Mouse (Mus musculus): ENCODE measurements at regions not wholly inside any gene's neighbourhood (a gene's known extent, or its start where the extent isn't known, plus 50 kb on each side); places are given as distances from the start of the nearest gene placed in this dataset.

DNA sequence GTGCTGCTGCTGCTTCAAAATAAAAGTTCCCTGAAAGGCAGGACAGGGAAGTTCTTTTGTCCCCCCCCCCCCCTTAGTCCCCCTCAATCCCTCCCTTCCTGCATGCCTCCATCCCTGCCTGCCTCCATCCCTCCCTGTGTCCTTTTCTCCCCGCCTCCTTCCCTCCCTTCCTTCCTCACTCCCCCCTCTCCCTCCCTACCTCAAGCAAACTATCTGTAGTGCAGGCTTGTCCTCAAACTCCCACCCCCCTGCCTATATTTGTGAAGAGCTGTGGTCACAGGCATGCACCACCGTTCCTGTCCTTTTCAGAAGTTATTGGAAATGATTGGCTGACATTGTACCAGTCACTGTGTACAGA, 1127.1 kb upstream of the Gulo start:
- Histone ChIP-seq H3K27me3 (ENCODE audit: control insufficient read depth, insufficient read depth, low read length, poor library complexity, severe bottlenecking) (no peaks in the 10 kb centered on the region; the same call in 1 of the 2 replicates), H3K4me3 (ENCODE audit: low read depth, low read length) (no peak overlapping the region), H3K27ac (ENCODE audit: insufficient read depth, low read length) (no peak overlapping the region), H3K9me3 (replicated peaks; ENCODE audit: control insufficient read depth, insufficient read depth, low read length, poor library complexity, severe bottlenecking) (no peaks in the 10 kb centered on the region), H3K36me3 (ENCODE audit: control insufficient read depth, insufficient read depth, low read length, poor library complexity, severe bottlenecking) (no peaks in the 10 kb centered on the region), H3K4me1 (ENCODE audit: control insufficient read depth, insufficient read depth, low read length) (no peaks in the 10 kb centered on the region), H3K9ac (ENCODE audit: low read depth, poor library complexity, severe bottlenecking) (no peak overlapping the region)
- TF ChIP-seq POLR2A (IDR thresholded peaks at IDR 0.05; ENCODE audit: insufficient read depth, low read length) (no peak), EP300 (IDR thresholded peaks at IDR 0.05; ENCODE audit: insufficient read depth, low read depth, low read length) (no peak), CTCF (IDR thresholded peaks at IDR 0.05; ENCODE audit: low read depth, low read length) (no peak)

DNA sequence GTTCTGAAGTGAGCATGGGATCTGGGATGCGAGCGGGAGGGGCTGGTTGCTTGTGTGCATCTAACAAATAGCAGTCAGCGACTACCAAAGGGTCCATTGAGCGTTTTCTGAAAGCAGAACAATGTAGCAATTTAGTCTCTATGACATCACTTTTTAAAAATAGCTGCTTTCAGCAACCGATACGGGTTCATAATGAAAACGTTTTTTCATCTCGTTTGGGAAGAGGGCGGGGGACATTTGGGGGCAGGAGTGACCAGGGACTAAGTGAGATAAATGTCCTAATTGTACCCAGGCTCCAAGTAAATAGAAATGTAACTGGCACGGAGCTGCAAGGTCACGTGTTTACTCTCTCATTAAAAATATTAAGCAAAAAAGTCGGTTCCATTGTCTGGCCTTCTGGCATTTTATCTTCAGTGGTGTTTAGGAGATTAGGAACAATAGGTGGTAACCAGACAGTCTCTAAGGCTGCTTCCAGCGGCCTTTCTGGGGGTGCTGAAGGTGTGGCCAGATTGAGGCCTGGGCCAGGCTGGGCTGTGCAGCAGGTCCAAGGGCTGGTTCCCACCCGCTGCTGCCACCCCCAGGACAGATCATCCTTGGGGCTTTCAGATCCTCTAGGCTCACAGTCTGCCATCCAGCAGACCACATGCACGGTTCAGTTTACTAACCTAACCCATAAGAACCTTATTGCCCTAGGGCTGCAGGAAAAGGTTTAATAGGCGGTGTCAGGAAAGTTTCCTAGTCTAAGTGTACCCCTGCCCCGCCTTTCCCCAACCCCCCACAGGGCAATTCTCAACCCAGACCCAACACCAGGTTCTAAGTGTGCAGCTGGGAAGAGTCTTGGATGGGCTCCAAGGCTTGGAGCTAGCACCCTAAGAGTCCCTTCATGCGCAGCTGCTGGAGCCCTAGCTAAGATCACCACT, 1126.5 kb upstream of the Gulo start:
- Histone ChIP-seq H3K4me3 (ENCODE audit: low read depth, low read length) (no peak overlapping the region), H3K4me1 (ENCODE audit: control insufficient read depth, insufficient read depth, low read length) (no peaks in the 10 kb centered on the region), H3K9ac (ENCODE audit: low read depth, poor library complexity, severe bottlenecking) (no peak overlapping the region), H3K36me3 (ENCODE audit: control insufficient read depth, insufficient read depth, low read length, poor library complexity, severe bottlenecking) (no peaks in the 10 kb centered on the region), H3K9me3 (replicated peaks; ENCODE audit: control insufficient read depth, insufficient read depth, low read length, poor library complexity, severe bottlenecking) (no peaks in the 10 kb centered on the region), H3K27me3 (ENCODE audit: control insufficient read depth, insufficient read depth, low read length, poor library complexity, severe bottlenecking) (no peaks in the 10 kb centered on the region; the same call in 1 of the 2 replicates), H3K27ac (ENCODE audit: insufficient read depth, low read length) (no peak overlapping the region)
- TF ChIP-seq POLR2A (IDR thresholded peaks at IDR 0.05; ENCODE audit: insufficient read depth, low read length) (no peak), EP300 (IDR thresholded peaks at IDR 0.05; ENCODE audit: insufficient read depth, low read depth, low read length) (no peak)

DNA sequence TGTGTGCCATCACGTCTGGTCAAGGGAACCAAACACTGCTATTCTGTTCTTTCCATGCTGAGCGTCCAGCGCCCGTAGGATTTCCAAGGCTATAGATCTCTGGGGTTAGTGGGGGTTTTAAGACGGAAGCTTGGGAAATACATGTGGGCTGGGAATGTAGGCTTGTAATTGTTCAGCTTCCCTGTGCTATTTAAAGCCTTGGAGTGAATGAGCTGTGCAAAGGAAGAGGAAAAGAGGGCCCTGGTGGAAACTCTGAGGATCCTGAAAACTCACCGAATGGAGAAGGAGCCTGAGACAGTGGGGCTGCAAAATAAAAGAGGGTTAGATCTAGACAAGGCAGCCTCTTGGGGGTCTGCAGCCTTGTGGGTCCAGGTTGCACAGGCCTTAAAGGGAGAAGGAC, 1124.2 kb upstream of the Gulo start:
- Histone ChIP-seq H3K4me1 (ENCODE audit: control insufficient read depth, insufficient read depth, low read length) (no peaks in the 10 kb centered on the region), H3K27me3 (ENCODE audit: control insufficient read depth, insufficient read depth, low read length, poor library complexity, severe bottlenecking) (no peaks in the 10 kb centered on the region; the same call in 1 of the 2 replicates), H3K9ac (ENCODE audit: low read depth, poor library complexity, severe bottlenecking) (no peak overlapping the region), H3K27ac (ENCODE audit: insufficient read depth, low read length) (no peak overlapping the region), H3K9me3 (replicated peaks; ENCODE audit: control insufficient read depth, insufficient read depth, low read length, poor library complexity, severe bottlenecking) (no peaks in the 10 kb centered on the region), H3K36me3 (ENCODE audit: control insufficient read depth, insufficient read depth, low read length, poor library complexity, severe bottlenecking) (no peaks in the 10 kb centered on the region), H3K4me3 (ENCODE audit: low read depth, low read length) (no peak overlapping the region)
- TF ChIP-seq POLR2A (IDR thresholded peaks at IDR 0.05; ENCODE audit: insufficient read depth, low read length): no peak
- no peak for TF ChIP-seq CTCF (IDR thresholded peaks at IDR 0.05; ENCODE audit: low read depth, low read length)
- TF ChIP-seq EP300 (IDR thresholded peaks at IDR 0.05; ENCODE audit: insufficient read depth, low read depth, low read length): no peak

DNA sequence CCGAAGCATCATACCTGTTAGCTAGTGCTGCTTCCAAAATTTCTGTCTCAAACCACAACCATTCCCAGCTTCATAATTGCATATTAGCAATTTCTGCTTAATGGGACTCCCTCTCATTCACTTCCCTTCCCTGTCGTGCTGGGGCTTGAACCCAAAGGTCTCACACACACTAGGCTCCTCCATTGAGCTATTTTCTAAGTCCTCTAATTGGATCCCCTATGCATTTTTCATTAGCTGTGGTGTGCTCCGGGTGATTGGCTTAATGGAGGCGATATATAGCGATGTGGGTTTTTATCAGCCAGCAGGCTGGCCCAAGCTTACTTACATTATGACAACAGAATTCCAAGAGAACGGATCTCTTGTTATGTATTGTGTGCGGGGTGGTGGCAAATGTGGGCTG, 1118.1 kb upstream of the Gulo start:
- no peaks in the 10 kb centered on the region for H3K36me3 ChIP-seq (ENCODE audit: control insufficient read depth, insufficient read depth, low read length, poor library complexity, severe bottlenecking)
- no peaks in the 10 kb centered on the region for H3K9me3 ChIP-seq (replicated peaks; ENCODE audit: control insufficient read depth, insufficient read depth, low read length, poor library complexity, severe bottlenecking)
- TF ChIP-seq EP300 (IDR thresholded peaks at IDR 0.05; ENCODE audit: insufficient read depth, low read depth, low read length): no peak
- no peak for TF ChIP-seq CTCF (IDR thresholded peaks at IDR 0.05; ENCODE audit: low read depth, low read length)
- no peaks in the 10 kb centered on the region for H3K4me1 ChIP-seq (ENCODE audit: control insufficient read depth, insufficient read depth, low read length)
- no peak overlapping the region for H3K9ac ChIP-seq (ENCODE audit: low read depth, poor library complexity, severe bottlenecking)
- H3K27me3 ChIP-seq (ENCODE audit: control insufficient read depth, insufficient read depth, low read length, poor library complexity, severe bottlenecking): no peaks in the 10 kb centered on the region; the same call in 1 of the 2 replicates
- no peak overlapping the region for H3K4me3 ChIP-seq (ENCODE audit: low read depth, low read length)
- no peak overlapping the region for H3K27ac ChIP-seq (ENCODE audit: insufficient read depth, low read length)

DNA sequence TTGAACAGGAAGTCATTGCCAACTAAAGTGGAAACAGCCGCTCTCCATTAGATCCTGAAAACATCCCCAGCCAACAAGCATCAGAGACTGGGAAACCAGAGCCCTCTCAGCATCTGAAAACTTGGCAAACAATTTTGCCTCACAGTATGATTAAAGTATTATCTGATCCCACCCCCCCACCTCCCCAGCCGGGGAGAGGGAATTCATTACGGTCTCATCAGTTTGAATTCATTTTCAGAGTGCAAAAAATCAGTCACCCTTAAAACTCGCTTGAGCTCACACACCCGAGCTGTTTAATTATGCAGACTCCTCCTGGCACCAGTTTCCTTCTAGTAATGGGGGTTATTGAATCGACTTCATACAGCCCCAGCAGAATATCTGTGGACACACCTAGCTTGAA, 1117.2 kb upstream of the Gulo start:
- Histone ChIP-seq H3K9me3 (replicated peaks; ENCODE audit: control insufficient read depth, insufficient read depth, low read length, poor library complexity, severe bottlenecking) (no peaks in the 10 kb centered on the region), H3K9ac (ENCODE audit: low read depth, poor library complexity, severe bottlenecking) (no peak overlapping the region), H3K36me3 (ENCODE audit: control insufficient read depth, insufficient read depth, low read length, poor library complexity, severe bottlenecking) (no peaks in the 10 kb centered on the region), H3K27me3 (ENCODE audit: control insufficient read depth, insufficient read depth, low read length, poor library complexity, severe bottlenecking) (no peaks in the 10 kb centered on the region), H3K27ac (ENCODE audit: insufficient read depth, low read length) (no peak overlapping the region), H3K4me3 (ENCODE audit: low read depth, low read length) (no peak overlapping the region), H3K4me1 (ENCODE audit: control insufficient read depth, insufficient read depth, low read length) (no peaks in the 10 kb centered on the region)
- TF ChIP-seq EP300 (IDR thresholded peaks at IDR 0.05; ENCODE audit: insufficient read depth, low read depth, low read length) (no peak), POLR2A (IDR thresholded peaks at IDR 0.05; ENCODE audit: insufficient read depth, low read length) (no peak), CTCF (IDR thresholded peaks at IDR 0.05; ENCODE audit: low read depth, low read length) (no peak)

DNA sequence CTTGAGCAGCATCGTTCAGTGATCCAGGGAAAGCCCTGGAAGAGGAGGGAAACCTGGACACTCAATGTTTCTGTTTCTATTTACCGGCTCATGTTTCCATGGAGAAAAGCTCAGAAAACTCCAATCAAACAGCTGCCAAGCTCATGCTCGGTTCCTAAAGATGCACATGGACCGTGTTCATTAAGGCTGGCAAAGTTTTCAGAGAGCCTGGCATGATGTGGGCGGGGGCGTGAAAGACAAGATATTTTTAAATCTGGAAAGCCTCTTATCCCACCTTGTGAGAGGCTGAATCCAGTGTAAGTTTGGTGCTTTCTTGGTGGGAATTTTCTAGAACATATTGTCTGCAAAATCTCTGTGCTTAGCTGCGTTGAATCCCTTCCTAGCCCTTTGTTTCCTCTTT, 1114.3 kb upstream of the Gulo start:
- TF ChIP-seq POLR2A (IDR thresholded peaks at IDR 0.05; ENCODE audit: insufficient read depth, low read length) (no peak), CTCF (IDR thresholded peaks at IDR 0.05; ENCODE audit: low read depth, low read length) (no peak), EP300 (IDR thresholded peaks at IDR 0.05; ENCODE audit: insufficient read depth, low read depth, low read length) (no peak)
- no peak overlapping the region for H3K4me3 ChIP-seq (ENCODE audit: low read depth, low read length)
- H3K27ac ChIP-seq (ENCODE audit: insufficient read depth, low read length): no peak overlapping the region
- no peaks in the 10 kb centered on the region for H3K36me3 ChIP-seq (ENCODE audit: control insufficient read depth, insufficient read depth, low read length, poor library complexity, severe bottlenecking)
- no peaks in the 10 kb centered on the region for H3K9me3 ChIP-seq (replicated peaks; ENCODE audit: control insufficient read depth, insufficient read depth, low read length, poor library complexity, severe bottlenecking)
- no peaks in the 10 kb centered on the region for H3K27me3 ChIP-seq (ENCODE audit: control insufficient read depth, insufficient read depth, low read length, poor library complexity, severe bottlenecking)
- no peak overlapping the region for H3K9ac ChIP-seq (ENCODE audit: low read depth, poor library complexity, severe bottlenecking)
- H3K4me1 ChIP-seq (ENCODE audit: control insufficient read depth, insufficient read depth, low read length): no peaks in the 10 kb centered on the region

Measured in ES-Bruce4 (cell line).